24 mouse cellular contexts compared by ENCODE assay signal in the genomic region with DNA sequence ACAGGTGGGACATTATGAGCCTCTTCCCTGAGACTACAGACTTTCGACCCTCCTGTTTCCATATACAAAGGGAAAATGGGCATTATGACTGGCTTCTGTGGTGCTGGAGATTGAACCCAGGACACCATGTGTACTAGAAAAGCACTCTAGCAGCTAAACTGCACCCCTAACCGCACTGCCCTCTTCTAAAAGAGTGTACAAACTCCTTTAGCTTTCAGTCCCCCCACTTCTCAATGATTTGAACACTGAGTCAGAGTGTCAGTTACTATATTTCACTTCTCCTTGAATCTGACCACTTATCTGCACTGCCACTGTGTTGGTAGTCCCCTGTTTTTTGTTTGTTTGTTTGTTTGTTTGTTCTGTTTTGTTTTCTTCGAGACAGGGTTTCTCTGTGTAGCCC. TPM values are rescaled to one million over a fixed set of nuclear protein-coding genes. Genes with fewer than 3 reads are reported as not detected.
"Had no signal": no experiment of that assay in that cellular context is flagged by ENCODE, and none has a peak within 500 bp of the region (broad histone marks: within the 10 kb centered on the region; RNA-seq: fewer than 3 reads in every experiment).

4632433K11Rik (plus strand) TSS at position 301 of the 400 bp plus-strand sequence.

- H3K4me3 ChIP-seq: neural tube, embryonic 13.5 days; neural tube, embryonic 15.5 days; stomach, embryonic 15.5 days had no signal

- H3K4me2 ChIP-seq: neural tube, embryonic 13.5 days; neural tube, embryonic 15.5 days; stomach, embryonic 15.5 days had no signal

- H3K4me1 ChIP-seq: stomach, embryonic 15.5 days had no signal

- DNase-seq: retina, postnatal 1 day; right cerebral cortex, adult 18-20 months; right cerebral cortex, postnatal 14 days; right cerebral cortex, postnatal 25 days; right cerebral cortex, postnatal 4 days; spleen, adult 18-20 months; thymus, adult 18-20 months; thymus, adult 2 months; thymus, postnatal 14 days; thymus, postnatal 25 days; thymus, postnatal 36 days; thymus, postnatal 4 days had no signal

- H3K9ac ChIP-seq: neural tube, embryonic 13.5 days; neural tube, embryonic 15.5 days; stomach, embryonic 15.5 days had no signal

- H3K27me3 ChIP-seq: neural tube, embryonic 13.5 days; neural tube, embryonic 15.5 days; stomach, embryonic 15.5 days had no signal

- H3K27ac ChIP-seq: neural tube, embryonic 13.5 days; neural tube, embryonic 15.5 days; stomach, embryonic 15.5 days; stomach, postnatal 0 days had no signal

RNA-seq across cellular contexts. Expression of gene 4632433K11Rik, which starts in this region (rescaled TPM):
- polyA plus RNA-seq: neural tube, embryonic 13.5 days; neural tube, embryonic 14.5 days; neural tube, embryonic 15.5 days; small intestine, adult 2 months; spleen, adult 2 months; stomach, embryonic 14.5 days; stomach, embryonic 15.5 days; stomach, embryonic 16.5 days; stomach, postnatal 0 days; testis, adult 2 months; thymus, adult 2 months; thymus, postnatal 0 days; urinary bladder, adult 2 months had no signal
